Mouse (Mus musculus) neural tube, embryonic 15.5 days (tissue): ENCODE measurements at regions not wholly inside any gene's neighbourhood (a gene's known extent, or its start where the extent isn't known, plus 50 kb on each side); places are given as distances from the start of the nearest gene placed in this dataset.

Experiments used
- ATAC-seq: fragments of 200-750 bp; cut with Nextera tagmentation; 2 replicates; pipeline ENCODE4 v1.8.0; 2017; ENCODE audit warnings: mild to moderate bottlenecking, moderate TSS enrichment, moderate library complexity; ENCODE audit not compliant: low FRiP score
- H3K27ac ChIP-seq: fragments of 300-500 bp; sonication (generic); replicated peaks from 2 replicates; pipeline ENCODE4 v1.5.1; 2015; ENCODE audit warnings: mild to moderate bottlenecking, inconsistent platforms
- H3K27me3 ChIP-seq: fragments of 300-500 bp; sonication (generic); replicated peaks from 2 replicates; pipeline ENCODE4 v1.6.1; 2015; ENCODE audit warnings: inconsistent platforms
- H3K36me3 ChIP-seq: fragments of 300-500 bp; sonication (generic); 2 replicates; pipeline ENCODE4 v1.6.1; 2015; ENCODE audit warnings: inconsistent platforms
- H3K4me1 ChIP-seq: fragments of 300-500 bp; sonication (generic); 2 replicates; pipeline ENCODE4 v1.6.1; 2015; ENCODE audit warnings: inconsistent platforms
- H3K4me2 ChIP-seq: fragments of 300-500 bp; sonication (generic); 2 replicates; pipeline ENCODE4 v1.6.1; 2015; ENCODE audit warnings: inconsistent platforms, mild to moderate bottlenecking, moderate library complexity
- H3K4me3 ChIP-seq: fragments of 300-500 bp; sonication (generic); replicated peaks from 2 replicates; pipeline ENCODE4 v1.5.1; 2015; ENCODE audit warnings: mild to moderate bottlenecking, inconsistent platforms
- H3K9ac ChIP-seq: fragments of 300-500 bp; sonication (generic); replicated peaks from 2 replicates; pipeline ENCODE4 v1.6.1; 2015; ENCODE audit warnings: mild to moderate bottlenecking, inconsistent platforms
- H3K9me3 ChIP-seq: fragments of 300-500 bp; sonication (generic); replicated peaks from 2 replicates; pipeline ENCODE4 v1.6.1; 2016; ENCODE audit warnings: inconsistent platforms
- WGBS: fragments of 180-500 bp; shearing (Covaris S2); methylation state at CpG from one replicate; pipeline ENCODE4 v1.1.7; 2015; ENCODE audit warnings: mixed read lengths; 5-methylcytosine and 5-hydroxymethylcytosine counted together

DNA sequence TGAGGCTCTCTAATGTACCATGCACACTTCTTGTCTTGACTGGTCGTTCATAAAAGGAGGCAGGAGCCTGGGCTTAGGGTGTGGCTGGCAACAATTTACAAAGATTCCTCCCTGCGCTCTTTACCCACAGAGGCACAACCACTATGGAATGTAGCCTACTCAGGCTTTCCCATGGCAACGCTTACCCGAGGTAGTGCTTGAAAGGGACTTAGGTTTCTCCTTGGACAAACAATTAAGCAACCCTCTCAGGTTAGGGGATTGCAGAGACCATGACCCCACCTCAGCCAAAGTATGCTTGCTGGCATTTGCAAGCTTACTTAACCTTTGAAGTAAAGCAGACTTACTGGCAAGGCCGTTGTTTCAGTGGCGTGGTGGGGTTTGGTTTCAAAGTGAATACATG is 120.9 kb upstream of the Zfhx3 start:
- WGBS, result 60% methylated on average over 6 of the region's 6 CpGs
- no peak overlapping the region for H3K27ac ChIP-seq

GRCm38 (mm10) chr8:107824096-107824495 is 118.3 kb upstream of the Zfhx3 start:
- Histone ChIP-seq H3K9me3 (no peaks in the 10 kb centered on the region), H3K4me1 (peaks cover 29% of the 10 kb centered on the region), H3K27ac (no peak overlapping the region), H3K36me3 (no peaks in the 10 kb centered on the region), H3K27me3 (no peaks in the 10 kb centered on the region), H3K4me3 (peak overlapping the region; percentile 29; the same call in 1 of the 2 replicates), H3K4me2 (peak overlapping the region; percentile 59), H3K9ac (peak overlapping the region; percentile 12)
- WGBS, result 22% methylated on average over 7 of the region's 7 CpGs
- ATAC-seq, result no peak

More for the DNA sequence above, 120.9 kb upstream of the Zfhx3 start:
- no peak overlapping the region for H3K4me3 ChIP-seq
- H3K9ac ChIP-seq, result no peak overlapping the region
- no peaks in the 10 kb centered on the region for H3K27me3 ChIP-seq
- no peak for ATAC-seq
- H3K36me3 ChIP-seq, result no peaks in the 10 kb centered on the region
- no peak overlapping the region for H3K4me2 ChIP-seq
- H3K4me1 ChIP-seq, result peaks cover 29% of the 10 kb centered on the region
- no peaks in the 10 kb centered on the region for H3K9me3 ChIP-seq

GRCm38 (mm10) chr8:107824640-107825039 is 117.8 kb upstream of the Zfhx3 start:
- WGBS, result 2% methylated on average over 14 of the region's 14 CpGs
- no peak for ATAC-seq
- peak overlapping the region; percentile 29 for H3K4me3 ChIP-seq
- H3K36me3 ChIP-seq, result no peaks in the 10 kb centered on the region
- H3K27me3 ChIP-seq, result no peaks in the 10 kb centered on the region
- H3K9ac ChIP-seq, result peak overlapping the region; percentile 12
- peak overlapping the region; percentile 59 for H3K4me2 ChIP-seq
- H3K27ac ChIP-seq, result 0 out of 2 replicates have a peak overlapping the region, but pooled peaks have one; percentile 56
- peaks cover 25% of the 10 kb centered on the region for H3K4me1 ChIP-seq
- no peaks in the 10 kb centered on the region for H3K9me3 ChIP-seq

- no peak for ATAC-seq
- 55% methylated on average over 17 of the region's 17 CpGs for WGBS
- no peak overlapping the region for H3K27ac ChIP-seq
Observed at GRCm38 (mm10) chr8:107827500-107828125, 114.8 kb upstream of the Zfhx3 start.

GRCm38 (mm10) chr8:107828541-107828940 is 113.9 kb upstream of the Zfhx3 start:
- no peaks in the 10 kb centered on the region for H3K36me3 ChIP-seq
- H3K4me1 ChIP-seq, result peaks cover 12% of the 10 kb centered on the region
- WGBS, result 87% methylated on average over 5 of the region's 5 CpGs
- H3K9me3 ChIP-seq, result no peaks in the 10 kb centered on the region
- H3K4me2 ChIP-seq, result no peak overlapping the region
- H3K9ac ChIP-seq, result no peak overlapping the region
- H3K27ac ChIP-seq, result no peak overlapping the region
- no peaks in the 10 kb centered on the region for H3K27me3 ChIP-seq
- no peak for ATAC-seq
- no peak overlapping the region for H3K4me3 ChIP-seq

More at GRCm38 (mm10) chr8:107827500-107828125, 114.8 kb upstream of the Zfhx3 start:
- Histone ChIP-seq H3K4me2 (no peak overlapping the region), H3K9me3 (no peaks in the 10 kb centered on the region), H3K4me1 (peaks cover 12% of the 10 kb centered on the region), H3K36me3 (no peaks in the 10 kb centered on the region), H3K4me3 (no peak overlapping the region), H3K9ac (no peak overlapping the region), H3K27me3 (no peaks in the 10 kb centered on the region)

DNA sequence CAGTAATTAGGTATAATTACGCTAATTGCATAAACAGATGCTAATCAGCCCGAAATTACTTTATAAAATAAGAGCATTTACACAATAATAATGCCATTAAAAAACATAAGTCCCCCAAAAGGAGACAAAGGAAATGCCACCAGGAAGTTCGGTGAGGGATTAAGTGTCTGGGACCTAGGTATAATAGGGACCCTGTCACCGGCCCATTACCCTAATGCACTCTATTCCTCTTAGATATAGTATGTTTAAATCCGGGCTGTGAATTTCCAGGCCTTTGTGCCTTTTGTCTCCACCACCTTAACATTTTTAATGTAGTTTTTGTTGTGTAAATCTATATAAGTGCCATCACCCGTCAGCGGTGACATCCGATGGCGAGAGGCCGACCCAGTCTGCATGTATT is 109.0 kb upstream of the Zfhx3 start:
- no peak overlapping the region for H3K27ac ChIP-seq
- H3K9me3 ChIP-seq, result no peaks in the 10 kb centered on the region
- no peak overlapping the region for H3K4me3 ChIP-seq
- H3K4me1 ChIP-seq, result no peaks in the 10 kb centered on the region
- H3K27me3 ChIP-seq, result no peaks in the 10 kb centered on the region
- WGBS, result 51% methylated on average over 10 of the region's 10 CpGs
- H3K36me3 ChIP-seq, result no peaks in the 10 kb centered on the region
- H3K4me2 ChIP-seq, result no peak overlapping the region
- no peak for ATAC-seq
- no peak overlapping the region for H3K9ac ChIP-seq

DNA sequence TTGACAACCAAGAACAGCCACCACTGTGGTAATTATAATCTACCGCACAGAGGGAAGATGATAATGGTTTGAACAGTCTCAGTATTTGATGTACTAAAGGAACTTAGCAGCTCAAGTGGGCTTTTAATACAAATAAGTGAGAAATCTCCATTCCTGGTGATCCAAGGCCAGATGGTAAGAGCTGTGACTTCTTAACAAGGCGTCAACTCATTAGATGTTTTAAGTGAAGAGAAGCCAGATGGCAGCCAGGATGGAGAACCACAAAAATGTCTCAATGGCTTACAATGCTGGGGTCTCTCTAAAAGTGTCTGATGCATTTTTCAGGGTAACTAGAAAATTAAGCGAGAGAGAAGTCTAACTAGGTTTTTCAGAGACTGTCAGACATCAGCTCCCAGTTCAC is 96.3 kb upstream of the Zfhx3 start:
- H3K4me3 ChIP-seq, result no peak overlapping the region
- H3K36me3 ChIP-seq, result no peaks in the 10 kb centered on the region
- H3K4me1 ChIP-seq, result no peaks in the 10 kb centered on the region
- 89% methylated on average over 3 of the region's 3 CpGs for WGBS
- no peaks in the 10 kb centered on the region for H3K27me3 ChIP-seq
- no peak overlapping the region for H3K27ac ChIP-seq
- no peak overlapping the region for H3K9ac ChIP-seq
- H3K9me3 ChIP-seq, result no peaks in the 10 kb centered on the region
- H3K4me2 ChIP-seq, result no peak overlapping the region
- no peak for ATAC-seq

GRCm38 (mm10) chr8:107851236-107852043 is 91.0 kb upstream of the Zfhx3 start:
- H3K9me3 ChIP-seq, result no peaks in the 10 kb centered on the region
- no peak overlapping the region for H3K4me3 ChIP-seq
- no peaks in the 10 kb centered on the region for H3K27me3 ChIP-seq
- H3K9ac ChIP-seq, result no peak overlapping the region
- no peak overlapping the region for H3K4me2 ChIP-seq
- H3K36me3 ChIP-seq, result no peaks in the 10 kb centered on the region
- H3K4me1 ChIP-seq, result no peaks in the 10 kb centered on the region
- 81% methylated on average over 17 of the region's 17 CpGs for WGBS
- H3K27ac ChIP-seq, result no peak overlapping the region
- ATAC-seq, result no peak

GRCm38 (mm10) chr8:107859770-107860169 is 82.7 kb upstream of the Zfhx3 start:
- H3K9ac ChIP-seq, result no peak overlapping the region
- H3K4me3 ChIP-seq, result no peak overlapping the region
- H3K36me3 ChIP-seq, result no peaks in the 10 kb centered on the region
- 93% methylated on average over 4 of the region's 4 CpGs for WGBS
- no peaks in the 10 kb centered on the region for H3K27me3 ChIP-seq
- no peak overlapping the region for H3K4me2 ChIP-seq
- H3K27ac ChIP-seq, result no peak overlapping the region
- H3K4me1 ChIP-seq, result 0 out of 2 replicates have a peak, but pooled peaks cover under 1% of the 10 kb centered on the region
- ATAC-seq, result no peak
- H3K9me3 ChIP-seq, result no peaks in the 10 kb centered on the region

DNA sequence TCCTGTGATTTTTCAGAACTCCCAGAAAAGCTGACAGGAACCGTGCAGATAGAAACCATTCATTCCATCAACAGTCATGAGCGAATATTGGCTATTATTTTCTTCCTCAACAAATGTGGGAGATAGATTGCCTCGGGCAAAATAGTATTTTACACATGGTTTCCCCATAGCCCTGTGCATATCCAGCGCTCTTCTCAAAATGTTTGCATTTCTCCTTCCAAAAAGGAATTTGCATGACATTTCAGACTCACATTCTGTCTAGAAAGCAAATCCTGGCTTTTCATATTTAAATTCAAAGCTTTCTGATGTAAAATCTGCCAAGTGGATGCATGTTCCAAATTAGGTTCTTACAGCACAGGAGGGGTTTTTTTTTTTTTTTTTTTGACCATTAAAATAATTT is 82.2 kb upstream of the Zfhx3 start:
- Histone ChIP-seq H3K9me3 (no peaks in the 10 kb centered on the region), H3K9ac (no peak overlapping the region), H3K4me2 (no peak overlapping the region), H3K27ac (no peak overlapping the region), H3K27me3 (no peaks in the 10 kb centered on the region), H3K4me1 (0 out of 2 replicates have a peak, but pooled peaks cover 5% of the 10 kb centered on the region), H3K36me3 (no peaks in the 10 kb centered on the region), H3K4me3 (no peak overlapping the region)
- no peak for ATAC-seq
- WGBS, result 69% methylated on average over 4 of the region's 4 CpGs

DNA sequence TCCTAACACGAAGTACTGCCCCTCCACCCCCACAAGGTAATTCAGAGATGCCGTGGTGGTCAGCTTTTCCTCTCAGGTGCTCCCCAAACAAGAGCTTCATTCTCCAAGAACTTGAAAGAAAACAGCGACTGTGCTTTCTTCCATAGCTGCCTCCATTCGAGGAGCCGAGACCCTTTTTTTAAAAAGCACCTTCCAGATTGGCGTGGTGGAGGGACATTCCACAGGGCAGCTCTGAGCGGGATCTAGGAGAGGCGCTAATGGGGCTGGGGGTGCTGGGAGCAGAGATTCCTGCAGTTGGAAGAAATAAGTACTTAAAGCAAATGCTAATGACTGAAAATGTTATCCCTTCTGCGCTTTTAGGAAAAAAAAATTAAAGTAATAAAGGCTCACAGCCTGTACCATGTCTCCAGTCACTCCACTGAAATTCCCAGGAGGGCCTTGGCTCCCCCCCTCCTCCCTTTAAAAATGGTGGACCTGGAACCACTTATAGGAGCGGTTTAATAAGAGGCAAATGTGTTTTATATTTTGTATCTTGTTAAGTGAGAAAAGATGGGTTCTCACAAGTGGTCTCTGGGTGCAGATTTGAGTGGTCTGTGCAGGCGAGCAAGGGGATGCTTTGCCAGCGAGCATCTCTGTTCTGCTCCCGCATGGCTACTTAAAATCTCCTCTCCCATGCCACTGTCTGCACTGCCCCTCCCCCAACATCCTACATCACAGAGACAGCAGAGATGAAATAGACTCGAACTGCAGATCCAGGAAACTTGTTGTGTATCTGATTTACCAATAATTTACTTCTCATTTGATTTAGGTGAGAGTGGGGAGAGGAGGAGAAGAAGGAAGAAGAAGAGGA is 77.4 kb upstream of the Zfhx3 start:
- Histone ChIP-seq H3K36me3 (no peaks in the 10 kb centered on the region), H3K4me1 (peaks cover 11% of the 10 kb centered on the region; the same call in 1 of the 2 replicates), H3K27ac (no peak overlapping the region), H3K9ac (no peak overlapping the region), H3K4me2 (no peak overlapping the region), H3K9me3 (no peaks in the 10 kb centered on the region), H3K4me3 (no peak overlapping the region), H3K27me3 (no peaks in the 10 kb centered on the region)
- WGBS, result 65% methylated on average over 14 of the region's 14 CpGs
- no peak for ATAC-seq
